Mouse (Mus musculus) c-Kit-negative CD71-positive TER-119-positive erythroid progenitor cells, embryonic 14.5 days (primary cell): ENCODE data around the gene Krt36.

ENCODE experiments used
- DNase-seq: peaks from one replicate; pipeline ENCODE4 v3.0.0-alpha.2; 2013; ENCODE audit warnings: low read depth, low spot score

Gene Krt36

GRCm38 (mm10) chr11:100105576-100106122 is at the start of gene Krt36:
Gene Krt36 (minus strand): TSS chr11:100105626.
- DNase-seq: no peak

GRCm38 (mm10) chr11:100148615-100149330 is 43.3 kb upstream of the Krt36 start, which contains the start of gene Krt19:
Gene Krt19 (minus strand): TSS chr11:100148665.
- no peak for DNase-seq

- no peak for DNase-seq
Observed at GRCm38 (mm10) chr11:100147566-100148353, 42.3 kb upstream of the Krt36 start.

GRCm38 (mm10) chr11:100145858-100146560 is 40.6 kb upstream of the Krt36 start:
- no peak for DNase-seq

- no peak for DNase-seq
Observed at GRCm38 (mm10) chr11:100145104-100145503, 39.7 kb upstream of the Krt36 start.

- no peak for DNase-seq
Observed at GRCm38 (mm10) chr11:100140966-100141365, 35.5 kb upstream of the Krt36 start.

- no peak for DNase-seq
Observed at GRCm38 (mm10) chr11:100139391-100139790, 34.0 kb upstream of the Krt36 start.

GRCm38 (mm10) chr11:100138809-100139208 is 33.4 kb upstream of the Krt36 start:
- DNase-seq: no peak

- DNase-seq: no peak
Observed at GRCm38 (mm10) chr11:100137693-100138092, 32.3 kb upstream of the Krt36 start.

GRCm38 (mm10) chr11:100136559-100136958 is 31.1 kb upstream of the Krt36 start:
- no peak for DNase-seq

GRCm38 (mm10) chr11:100135731-100136130 is 30.3 kb upstream of the Krt36 start, which contains the start of gene Krt15:
Gene Krt15 (minus strand): TSS chr11:100135928.
- DNase-seq: no peak

- DNase-seq: no peak
Observed at GRCm38 (mm10) chr11:100124901-100125300, 19.5 kb upstream of the Krt36 start.

- DNase-seq: no peak
Observed at GRCm38 (mm10) chr11:100121466-100121865, 16.0 kb upstream of the Krt36 start, which contains the start of gene Krt13. Gene Krt13 (minus strand): TSS chr11:100121566.

GRCm38 (mm10) chr11:100120331-100120730 is 14.9 kb upstream of the Krt36 start:
- DNase-seq: no peak

GRCm38 (mm10) chr11:100113742-100114029 is 8.3 kb upstream of the Krt36 start:
- no peak for DNase-seq

- DNase-seq: no peak
Observed at GRCm38 (mm10) chr11:100112935-100113741, 7.7 kb upstream of the Krt36 start.

- DNase-seq: no peak
Observed at GRCm38 (mm10) chr11:100102693-100103429, 2.6 kb downstream of the Krt36 start.

- no peak for DNase-seq
Observed at GRCm38 (mm10) chr11:100100391-100100790, 5.0 kb downstream of the Krt36 start.

- no peak for DNase-seq
Observed at GRCm38 (mm10) chr11:100097819-100098218, 7.6 kb downstream of the Krt36 start.

- no peak for DNase-seq
Observed at GRCm38 (mm10) chr11:100096141-100096540, 9.3 kb downstream of the Krt36 start, which contains the start of gene Krt35. Gene Krt35 (minus strand): TSS chr11:100096241.
